ENCODE assay signal across 9 mouse cellular contexts in the genomic region with DNA sequence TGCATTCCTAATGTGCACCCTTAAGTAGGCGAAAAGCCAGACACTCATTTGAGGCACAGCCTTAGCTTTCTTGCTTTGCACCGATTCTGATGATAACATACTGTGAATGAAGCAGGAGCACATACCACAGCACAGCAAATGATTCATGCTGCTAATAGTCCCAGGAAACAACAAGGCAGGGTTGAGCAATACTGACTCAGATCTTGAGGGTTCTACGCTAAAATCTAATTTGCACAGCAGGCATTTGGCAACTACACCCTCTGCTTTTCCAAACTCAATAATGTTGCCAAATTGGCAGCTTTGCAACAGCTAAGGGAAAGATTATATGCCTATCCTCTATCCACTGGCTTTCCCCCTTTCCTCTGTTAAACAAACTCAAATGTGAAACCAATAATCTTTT.
DNase-seq lines count a peak whose midpoint lies in the region; ATAC-seq and TF ChIP-seq lines count a peak whose summit lies in the region.
"Had no signal": no experiment of that assay in that cellular context is flagged by ENCODE, and none has a peak within 500 bp of the region (broad histone marks: within the 10 kb centered on the region; RNA-seq: fewer than 3 reads in every experiment).

No protein-coding gene starts in this region.

- no peak for TF ChIP-seq CTCF in lung, adult 2 months (IDR thresholded peaks at IDR 0.05; ENCODE audit: insufficient read depth, low read length)

- no peaks in the 10 kb centered on the region for H3K9me3 ChIP-seq in embryonic facial prominence, embryonic 13.5 days
- H3K9me3 ChIP-seq in embryonic facial prominence, embryonic 10.5 days, result no peaks in the 10 kb centered on the region
- no peaks in the 10 kb centered on the region for H3K9me3 ChIP-seq in lung, embryonic 16.5 days (ENCODE audit: control insufficient read depth, low read length)
- no peaks in the 10 kb centered on the region for H3K9me3 ChIP-seq in liver, embryonic 11.5 days (ENCODE audit: control insufficient read depth, low read length)

- H3K4me2 ChIP-seq in embryonic facial prominence, embryonic 13.5 days, result no peak overlapping the region
- no peak overlapping the region for H3K4me2 ChIP-seq in lung, embryonic 16.5 days (ENCODE audit: low read depth, low read length)
- H3K4me2 ChIP-seq in liver, embryonic 11.5 days, result no peak overlapping the region

- no peaks in the 10 kb centered on the region for H3K4me1 ChIP-seq in embryonic facial prominence, embryonic 13.5 days
- H3K4me1 ChIP-seq in embryonic facial prominence, embryonic 10.5 days, result no peaks in the 10 kb centered on the region
- no peaks in the 10 kb centered on the region for H3K4me1 ChIP-seq in lung, embryonic 16.5 days (replicated peaks; ENCODE audit: control insufficient read depth, insufficient read depth, low read length)
- no peaks in the 10 kb centered on the region for H3K4me1 ChIP-seq in lung, adult 2 months (ENCODE audit: control insufficient read depth, insufficient read depth, low read length)
- H3K4me1 ChIP-seq in liver, embryonic 11.5 days (replicated peaks; ENCODE audit: control insufficient read depth, insufficient read depth, low read length), result no peaks in the 10 kb centered on the region

- H3K27me3 ChIP-seq in embryonic facial prominence, embryonic 13.5 days, result no peaks in the 10 kb centered on the region
- H3K27me3 ChIP-seq in embryonic facial prominence, embryonic 10.5 days (replicated peaks; ENCODE audit: low read depth, poor library complexity, severe bottlenecking), result no peaks in the 10 kb centered on the region
- no peaks in the 10 kb centered on the region for H3K27me3 ChIP-seq in lung, embryonic 16.5 days (ENCODE audit: control insufficient read depth, insufficient read depth, low read depth, low read length)
- no peaks in the 10 kb centered on the region for H3K27me3 ChIP-seq in liver, embryonic 11.5 days (replicated peaks; ENCODE audit: control insufficient read depth, insufficient read depth, low read length)

- ATAC-seq in embryonic facial prominence, embryonic 13.5 days (ENCODE audit: insufficient number of reproducible peaks, insufficient read depth, low FRiP score, low TSS enrichment, low read depth), result 0 out of 2 replicates have a peak, but pooled peaks have one; percentile 56
- 0 out of 2 replicates have a peak, but pooled peaks have one; percentile 23 for ATAC-seq in lung, embryonic 16.5 days (ENCODE audit: low read depth)
- ATAC-seq in liver, embryonic 11.5 days (replicated peaks; ENCODE audit: low FRiP score), result no peak

- no peaks in the 10 kb centered on the region for H3K36me3 ChIP-seq in embryonic facial prominence, embryonic 13.5 days
- no peaks in the 10 kb centered on the region for H3K36me3 ChIP-seq in embryonic facial prominence, embryonic 10.5 days (replicated peaks)
- no peaks in the 10 kb centered on the region for H3K36me3 ChIP-seq in lung, embryonic 16.5 days (ENCODE audit: control insufficient read depth, insufficient read depth, low read length)
- no peaks in the 10 kb centered on the region for H3K36me3 ChIP-seq in liver, embryonic 11.5 days (ENCODE audit: control insufficient read depth, insufficient read depth, low read length)

- no peak for TF ChIP-seq POLR2A in lung, adult 2 months (IDR thresholded peaks at IDR 0.05; ENCODE audit: borderline replicate concordance, extremely low read depth, low read depth, low read length)

- WGBS in embryonic facial prominence, embryonic 13.5 days, result 58% methylated on average over 3 of the region's 3 CpGs
- WGBS in embryonic facial prominence, embryonic 10.5 days, result 87% methylated on average over 3 of the region's 3 CpGs
- 54% methylated on average over 3 of the region's 3 CpGs for WGBS in lung, embryonic 16.5 days
- 62% methylated on average over 3 of the region's 3 CpGs for WGBS in lung, adult 2 months
- WGBS in liver, embryonic 11.5 days, result 85% methylated on average over 3 of the region's 3 CpGs

- no peak overlapping the region for H3K4me3 ChIP-seq in embryonic facial prominence, embryonic 13.5 days
- H3K4me3 ChIP-seq in embryonic facial prominence, embryonic 10.5 days, result no peak overlapping the region
- no peak overlapping the region for H3K4me3 ChIP-seq in lung, embryonic 16.5 days (ENCODE audit: low read length)
- H3K4me3 ChIP-seq in lung, adult 2 months (replicated peaks; ENCODE audit: extremely low read depth, low read depth, low read length), result no peak overlapping the region
- H3K4me3 ChIP-seq in liver, embryonic 11.5 days (ENCODE audit: low read depth, low read length), result no peak overlapping the region

- DNase-seq in embryonic facial prominence, embryonic 10.5 days (ENCODE audit: low spot score), result no peak
- no peak for DNase-seq in lung, adult 2 months
- DNase-seq in fat pad, adult 2 months (ENCODE audit: extremely low read depth, low read depth, low spot score), result peak; percentile 58
- DNase-seq in lung, postnatal 25 days (ENCODE audit: low spot score), result peak; percentile 5
- no peak for DNase-seq in T-cell, adult 2 months (ENCODE audit: low spot score)
- DNase-seq in liver, embryonic 11.5 days (ENCODE audit: low spot score), result no peak

- H3K9ac ChIP-seq in embryonic facial prominence, embryonic 13.5 days, result no peak overlapping the region
- no peak overlapping the region for H3K9ac ChIP-seq in lung, embryonic 16.5 days (ENCODE audit: low read length)
- H3K9ac ChIP-seq in liver, embryonic 11.5 days (ENCODE audit: low read depth, low read length), result no peak overlapping the region

- H3K27ac ChIP-seq in embryonic facial prominence, embryonic 13.5 days, result no peak overlapping the region
- H3K27ac ChIP-seq in embryonic facial prominence, embryonic 10.5 days (replicated peaks), result no peak overlapping the region
- no peak overlapping the region for H3K27ac ChIP-seq in lung, embryonic 16.5 days (ENCODE audit: low read length)
- no peak overlapping the region for H3K27ac ChIP-seq in liver, embryonic 11.5 days (ENCODE audit: low read depth, low read length)
- H3K27ac ChIP-seq: kidney, postnatal 0 days had no signal

Comparison
In these comparisons a context has a peak if more than half of its experiments do, and no peak if none do; other contexts are left out.
1. DNase-seq: peak in fat pad, adult 2 months (single experiment) and lung, postnatal 25 days (single experiment); none in embryonic facial prominence, embryonic 10.5 days (single experiment), lung, adult 2 months (single experiment), T-cell, adult 2 months (single experiment) and liver, embryonic 11.5 days (single experiment).